ENCODE assay signal across 10 mouse cellular contexts in genomic region chr2:70978271-70978670, GRCm38 (mm10).
A peak's percentile ranks its signal among the peaks of the same experiment; 100 is the strongest.
DNase-seq lines count a peak whose midpoint lies in the region; TF ChIP-seq lines count a peak whose summit lies in the region.
"Had no signal": no experiment of that assay in that cellular context is flagged by ENCODE, and none has a peak within 500 bp of the region (broad histone marks: within the 10 kb centered on the region; RNA-seq: fewer than 3 reads in every experiment).

No protein-coding gene starts in this region.

- no peak for TF ChIP-seq POLR2A in heart, adult 2 months (IDR thresholded peaks at IDR 0.05; ENCODE audit: insufficient read depth, low read depth, low read length)
- no peak for TF ChIP-seq POLR2A in bone marrow macrophage, adult 2 months (IDR thresholded peaks at IDR 0.05; ENCODE audit: borderline replicate concordance, low read depth, low read length)

- intact Hi-C loops in heart, adult 2 months (cut with DNase I): no loop called here

- no peaks in the 10 kb centered on the region for H3K27me3 ChIP-seq in heart, adult 2 months (ENCODE audit: control insufficient read depth, insufficient read depth, low read length)
- H3K27me3 ChIP-seq in heart, embryonic 10.5 days (ENCODE audit: insufficient read depth, poor library complexity, severe bottlenecking): no peaks in the 10 kb centered on the region
- H3K27me3 ChIP-seq: neural tube, embryonic 12.5 days had no signal

- no peak overlapping the region for H3K4me3 ChIP-seq in heart, adult 2 months
- no peak overlapping the region for H3K4me3 ChIP-seq in heart, embryonic 10.5 days
- H3K4me3 ChIP-seq in bone marrow macrophage, adult 2 months (ENCODE audit: insufficient read depth, low read length): no peak overlapping the region
- H3K4me3 ChIP-seq: neural tube, embryonic 12.5 days had no signal

- peak; percentile 58 to 75 for DNase-seq in heart, adult 2 months
- no peak for DNase-seq in heart, embryonic 10.5 days (ENCODE audit: low spot score)
- peak; percentile 58 for DNase-seq in 3T3-L1 (ENCODE audit: low read depth, low spot score)
- peak; percentile 70 for DNase-seq in kidney, postnatal 10 days
- DNase-seq in embryo, embryonic 10.5 days (ENCODE audit: low spot score): no peak
- DNase-seq in embryo, embryonic 10 days (ENCODE audit: low spot score): no peak
- no peak for DNase-seq in embryo, embryonic 9.5 days (ENCODE audit: extremely low spot score)

- H3K36me3 ChIP-seq in heart, adult 2 months (ENCODE audit: control insufficient read depth, insufficient read depth, low read length): no peaks in the 10 kb centered on the region
- H3K36me3 ChIP-seq in heart, embryonic 10.5 days: no peaks in the 10 kb centered on the region
- H3K36me3 ChIP-seq: neural tube, embryonic 12.5 days had no signal

- no peak overlapping the region for H3K9ac ChIP-seq in heart, adult 2 months (ENCODE audit: low read depth, low read length)
- H3K9ac ChIP-seq: liver, embryonic 14.5 days; neural tube, embryonic 12.5 days had no signal

- H3K9me3 ChIP-seq in heart, embryonic 10.5 days: peaks cover 2% of the 10 kb centered on the region; the same call in 1 of the 2 replicates
- H3K9me3 ChIP-seq: neural tube, embryonic 12.5 days had no signal

- no peak overlapping the region for H3K27ac ChIP-seq in heart, adult 2 months
- H3K27ac ChIP-seq in heart, embryonic 10.5 days: no peak overlapping the region
- H3K27ac ChIP-seq in bone marrow macrophage, adult 2 months (ENCODE audit: insufficient read depth, low read depth, low read length): peak overlapping the region; percentile 96
- H3K27ac ChIP-seq: liver, embryonic 14.5 days; neural tube, embryonic 12.5 days had no signal

- TF ChIP-seq EP300 in heart, adult 2 months (IDR thresholded peaks at IDR 0.05; ENCODE audit: insufficient read depth, low read depth, low read length): no peak

- H3K79me2 ChIP-seq in heart, adult 2 months (replicated peaks; ENCODE audit: control insufficient read depth, insufficient read depth, low read length): no peaks in the 10 kb centered on the region

- H3K4me1 ChIP-seq in heart, adult 2 months (ENCODE audit: control insufficient read depth, insufficient read depth, low read length): peaks cover 4% of the 10 kb centered on the region
- H3K4me1 ChIP-seq in heart, embryonic 10.5 days: no peaks in the 10 kb centered on the region
- peaks cover 27% of the 10 kb centered on the region for H3K4me1 ChIP-seq in bone marrow macrophage, adult 2 months (ENCODE audit: control insufficient read depth, insufficient read depth, low read length)
- H3K4me1 ChIP-seq: neural tube, embryonic 12.5 days had no signal

- WGBS in heart, adult 2 months: 32% methylated on average over 5 of the region's 5 CpGs
- WGBS in heart, embryonic 10.5 days: 74% methylated on average over 5 of the region's 5 CpGs

- TF ChIP-seq CTCF in heart, adult 2 months (IDR thresholded peaks at IDR 0.05): no peak
- no peak for TF ChIP-seq CTCF in bone marrow macrophage, adult 2 months (IDR thresholded peaks at IDR 0.05; ENCODE audit: low read depth, low read length)

Comparison
In these comparisons a context has a peak if more than half of its experiments do, and no peak if none do; other contexts are left out.
1. DNase-seq: peak in heart, adult 2 months (2 of 2), 3T3-L1 (single experiment) and kidney, postnatal 10 days (single experiment); none in heart, embryonic 10.5 days (single experiment), embryo, embryonic 10.5 days (single experiment), embryo, embryonic 10 days (single experiment) and embryo, embryonic 9.5 days (single experiment).